Mouse (Mus musculus) erythroblast, adult 5-6 weeks (primary cell): ENCODE results near the gene Kcnk4. TPM values are rescaled to one million over a fixed set of nuclear protein-coding genes. Genes with fewer than 3 reads are reported as not detected.
A peak's percentile ranks its signal among the peaks of the same experiment; 100 is the strongest.

Experiments
- ATAC-seq: replicated peaks from 2 replicates; pipeline ENCODE4 v1.8.0; 2016; ENCODE audit warnings: moderate number of reproducible peaks, mild to moderate bottlenecking, moderate TSS enrichment, inconsistent platforms; ENCODE audit not compliant: poor library complexity, low FRiP score, severe bottlenecking
- total RNA-seq, 2 experiments: library from RNA; stranded (forward) in 1 of 2; stranded (reverse) in 1 of 2; fragments of 150-400 nt in 1 of 2; fragments of 200-764, 138-1000 nt in 1 of 2; gene quantifications; 2 replicates each; pipeline versions ENCODE4 v1.2.3 to v1.2.4; 2015 to 2017; ENCODE audit warnings: low replicate concordance in 2 of 2

The Kcnk4 gene
- total RNA-seq, 2 experiments from 2014 or later = not detected

GRCm38 (mm10) chr19:6920741-6921636 is 13.3 kb downstream of the Kcnk4 start:
- no peak for ATAC-seq

GRCm38 (mm10) chr19:6919876-6920740 is 14.2 kb downstream of the Kcnk4 start:
- ATAC-seq = no peak

GRCm38 (mm10) chr19:6919431-6919830 is 14.9 kb downstream of the Kcnk4 start:
- no peak for ATAC-seq

- no peak for ATAC-seq
Measured at GRCm38 (mm10) chr19:6918321-6918720, 16.0 kb downstream of the Kcnk4 start.

- ATAC-seq = no peak
Measured at GRCm38 (mm10) chr19:6916496-6916895, 17.8 kb downstream of the Kcnk4 start.

- no peak for ATAC-seq
Measured at GRCm38 (mm10) chr19:6915276-6915675, 19.0 kb downstream of the Kcnk4 start.

GRCm38 (mm10) chr19:6914540-6914939 is 19.8 kb downstream of the Kcnk4 start:
- ATAC-seq = no peak

GRCm38 (mm10) chr19:6913991-6914390 is 20.3 kb downstream of the Kcnk4 start:
- no peak for ATAC-seq

- ATAC-seq = no peak
Measured at GRCm38 (mm10) chr19:6913036-6913435, 21.3 kb downstream of the Kcnk4 start.

GRCm38 (mm10) chr19:6912205-6912970 is 21.9 kb downstream of the Kcnk4 start:
- ATAC-seq = no peak

GRCm38 (mm10) chr19:6911101-6912074 is 22.9 kb downstream of the Kcnk4 start:
- no peak for ATAC-seq

- peak; percentile 54 for ATAC-seq
Measured at GRCm38 (mm10) chr19:6910306-6910705, 24.0 kb downstream of the Kcnk4 start.

- ATAC-seq = peak; percentile 91
Measured at GRCm38 (mm10) chr19:6909507-6910289, 24.6 kb downstream of the Kcnk4 start, which contains the start of the genes Trmt112 and Prdx5. Gene Trmt112 (plus strand): TSS chr19:6909698. Gene Prdx5 (minus strand): TSS chr19:6910106.

- no peak for ATAC-seq
Measured at GRCm38 (mm10) chr19:6909021-6909420, 25.3 kb downstream of the Kcnk4 start.

GRCm38 (mm10) chr19:6907811-6908540 is 26.3 kb downstream of the Kcnk4 start:
- ATAC-seq = no peak

- ATAC-seq = no peak
Measured at GRCm38 (mm10) chr19:6907094-6907493, 27.2 kb downstream of the Kcnk4 start.

- ATAC-seq = no peak
Measured at GRCm38 (mm10) chr19:6906199-6906598, 28.1 kb downstream of the Kcnk4 start.
